Mouse (Mus musculus) lung, embryonic 14.5 days (tissue): ENCODE data around the gene Alpl. TPM values are rescaled to one million over a fixed set of nuclear protein-coding genes. Genes with fewer than 3 reads are reported as not detected.

Experiments used
- ATAC-seq: fragments of 200-750 bp; cut with Nextera tagmentation; 2 replicates; pipeline ENCODE4 v1.8.0; 2017; ENCODE audit warnings: mild to moderate bottlenecking, moderate TSS enrichment, moderate library complexity; ENCODE audit not compliant: insufficient read depth
- DNase-seq: peaks from one replicate; pipeline ENCODE4 v3.0.0-alpha.2; 2015
- H3K27ac ChIP-seq: fragments of 300-500 bp; sonication (generic); 2 replicates; pipeline ENCODE4 v1.5.1; 2014; ENCODE audit warnings: low read depth, mild to moderate bottlenecking, moderate library complexity
- H3K27me3 ChIP-seq: fragments of 300-500 bp; sonication (generic); 2 replicates; pipeline ENCODE4 v1.6.1; 2014; ENCODE audit warnings: low read length, control low read depth; ENCODE audit not compliant: insufficient read depth
- H3K36me3 ChIP-seq: fragments of 300-500 bp; sonication (generic); 2 replicates; pipeline ENCODE4 v1.6.1; 2014; ENCODE audit warnings: control low read depth; ENCODE audit not compliant: insufficient read depth
- H3K4me1 ChIP-seq: fragments of 300-500 bp; sonication (generic); 2 replicates; pipeline ENCODE4 v1.6.1; 2014; ENCODE audit warnings: antibody characterized with exemption, control low read depth; ENCODE audit not compliant: insufficient read depth
- H3K4me2 ChIP-seq: fragments of 300-500 bp; sonication (generic); 2 replicates; pipeline ENCODE4 v1.6.1; 2014; ENCODE audit warnings: mild to moderate bottlenecking
- H3K4me3 ChIP-seq: fragments of 300-500 bp; sonication (generic); 2 replicates; pipeline ENCODE4 v1.5.1; 2014; ENCODE audit warnings: low read depth, low read length
- H3K9ac ChIP-seq: fragments of 300-500 bp; sonication (generic); 2 replicates; pipeline ENCODE4 v1.6.1; 2014
- H3K9me3 ChIP-seq: fragments of 300-500 bp; sonication (generic); 2 replicates; pipeline ENCODE4 v1.6.1; 2016; ENCODE audit warnings: low read depth, low read length, control low read depth
- CTCF ChIP-seq: IDR thresholded peaks from 2 replicates; pipeline ENCODE4 v1.5.1; 2016; ENCODE audit warnings: antibody characterized with exemption, low read depth
- WGBS: fragments of 180-500 bp; shearing (Covaris S2); extraction: QIAGEN DNeasy Blood & Tissue Kit; methylation state at CpG from one replicate; pipeline ENCODE4 v1.1.7; 2014; 5-methylcytosine and 5-hydroxymethylcytosine counted together
- polyA plus RNA-seq: library from polyadenylated mRNA; unstranded; fragments of >200 nt; fragmentation: Nextera tagmentation; extraction: Ambion mirVana; gene quantifications from 2 replicates; pipeline ENCODE4 v1.2.1, GENCODE M21; 2014

The Alpl gene
- polyA plus RNA-seq, 1 experiment from 2014 or later = 4.1 TPM

DNA sequence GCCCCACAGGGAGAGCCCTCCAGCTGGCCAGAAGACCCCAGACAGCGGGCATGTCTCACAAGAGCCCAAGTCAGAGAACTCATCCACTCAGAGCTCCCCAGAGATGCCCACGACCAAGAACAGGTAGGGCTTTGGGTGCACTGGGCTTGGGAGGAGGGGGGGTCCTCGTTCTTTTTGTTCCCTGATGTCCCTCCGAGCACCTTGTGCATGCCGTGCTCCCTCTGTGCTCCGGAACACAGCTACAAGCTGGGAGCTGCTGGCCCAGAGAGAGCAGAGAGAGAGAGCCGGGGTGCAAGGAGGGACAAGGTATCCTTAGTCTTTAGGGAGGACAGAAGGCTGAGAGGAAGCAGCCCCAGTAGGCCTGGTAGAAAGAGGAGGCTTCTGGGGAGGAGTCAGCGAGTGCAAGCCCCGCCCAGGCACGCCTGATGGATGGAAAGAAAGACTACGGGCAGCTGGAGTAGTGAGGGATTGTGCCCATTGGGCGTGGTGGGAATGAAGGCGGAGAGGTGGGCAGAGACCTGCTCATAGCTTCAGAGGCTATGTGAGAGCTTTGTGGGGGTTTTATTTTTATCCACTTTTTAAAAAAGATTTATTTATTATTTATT lies 70.5 kb downstream of the Alpl start:
- no peak overlapping the region for H3K4me2 ChIP-seq
- H3K36me3 ChIP-seq = no peaks in the 10 kb centered on the region
- 68% methylated on average over 13 of the region's 13 CpGs for WGBS
- no peak for TF ChIP-seq CTCF
- peaks cover 46% of the 10 kb centered on the region for H3K27me3 ChIP-seq
- no peak overlapping the region for H3K4me3 ChIP-seq
- no peak for ATAC-seq
- H3K27ac ChIP-seq = no peak overlapping the region
- H3K9ac ChIP-seq = no peak overlapping the region
- DNase-seq = no peak
- H3K4me1 ChIP-seq = no peaks in the 10 kb centered on the region
- no peaks in the 10 kb centered on the region for H3K9me3 ChIP-seq

DNA sequence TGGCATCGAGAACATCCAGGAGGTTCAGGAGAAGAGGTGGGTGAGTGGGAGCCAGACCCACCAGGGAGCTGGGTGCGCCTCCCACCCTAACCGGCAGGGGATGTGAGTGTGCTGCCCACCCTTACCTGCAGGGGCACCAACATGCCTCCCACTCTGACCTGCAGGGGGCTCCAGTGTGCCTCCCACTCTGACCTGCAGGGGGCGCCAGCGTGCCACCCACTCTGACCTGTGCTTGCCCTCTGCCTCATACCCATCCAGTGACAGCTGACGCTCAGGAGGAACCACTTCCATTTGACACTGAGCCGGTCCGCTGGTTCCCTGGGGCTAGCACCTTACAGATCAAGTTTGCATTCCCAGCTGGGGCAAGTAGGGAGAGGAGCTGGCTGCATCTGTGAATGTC lies 71.4 kb downstream of the Alpl start:
- peak; percentile 97 for TF ChIP-seq CTCF
- Histone ChIP-seq H3K4me1 (no peaks in the 10 kb centered on the region), H3K9ac (no peak overlapping the region), H3K9me3 (no peaks in the 10 kb centered on the region), H3K4me3 (no peak overlapping the region), H3K27ac (no peak overlapping the region), H3K4me2 (no peak overlapping the region), H3K36me3 (no peaks in the 10 kb centered on the region), H3K27me3 (peaks cover 45% of the 10 kb centered on the region)
- WGBS = 41% methylated on average over 8 of the region's 8 CpGs
- ATAC-seq (no peak), DNase-seq (no peak)

DNA sequence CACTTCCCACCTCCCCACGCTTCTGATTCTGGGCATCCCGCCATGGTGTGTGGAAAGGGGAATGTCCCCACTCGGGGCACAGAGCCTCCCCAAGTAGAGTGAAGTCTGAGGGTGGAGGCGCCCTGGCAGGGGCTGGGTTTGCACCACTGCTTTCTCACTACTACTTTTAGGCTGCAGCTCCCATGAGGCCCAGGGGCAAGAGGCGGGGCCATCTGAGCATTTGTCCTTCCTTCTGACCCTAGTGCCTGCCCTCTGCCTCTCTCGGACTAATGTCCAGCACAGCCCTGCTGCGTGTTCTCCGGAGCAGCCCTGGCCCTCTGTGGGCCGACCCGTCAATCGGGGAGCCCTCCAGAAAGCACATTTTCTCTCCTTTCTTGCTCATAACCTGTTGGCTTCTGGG lies 72.0 kb downstream of the Alpl start:
- no peak for TF ChIP-seq CTCF
- Histone ChIP-seq H3K36me3 (no peaks in the 10 kb centered on the region), H3K27ac (no peak overlapping the region), H3K4me2 (peak overlapping the region; percentile 33), H3K4me1 (peaks cover 4% of the 10 kb centered on the region; the same call in 1 of the 2 replicates), H3K9me3 (no peaks in the 10 kb centered on the region), H3K4me3 (no peak overlapping the region), H3K9ac (no peak overlapping the region), H3K27me3 (peaks cover 39% of the 10 kb centered on the region)
- WGBS = 45% methylated on average over 11 of the region's 11 CpGs
- DNase-seq = no peak
- no peak for ATAC-seq

DNA sequence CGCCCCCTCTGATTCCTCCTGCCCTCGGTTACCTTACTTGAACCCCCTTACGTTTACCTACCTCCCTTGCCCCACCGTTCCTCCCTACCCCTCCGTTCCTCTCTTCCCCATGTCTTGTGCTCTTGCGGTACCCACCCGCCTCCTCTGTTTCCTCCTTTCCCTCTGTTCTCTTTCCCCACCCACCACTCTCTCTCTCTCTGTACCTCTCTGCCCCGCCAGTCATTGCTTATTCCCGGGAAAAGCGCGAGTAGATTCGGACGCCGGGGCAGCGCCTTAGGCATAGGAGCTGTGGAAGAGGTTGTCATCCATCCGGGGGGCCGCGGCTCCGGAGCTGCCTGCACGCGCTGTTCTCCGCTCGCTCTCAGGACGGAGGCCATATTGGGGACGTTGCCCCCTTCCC lies 72.7 kb downstream of the Alpl start:
- Histone ChIP-seq H3K27me3 (peaks cover 33% of the 10 kb centered on the region), H3K9ac (no peak overlapping the region), H3K4me1 (peaks cover 5% of the 10 kb centered on the region; the same call in 1 of the 2 replicates), H3K4me2 (peak overlapping the region; percentile 33), H3K9me3 (no peaks in the 10 kb centered on the region), H3K4me3 (0 out of 2 replicates have a peak overlapping the region, but pooled peaks have one; percentile 4), H3K36me3 (no peaks in the 10 kb centered on the region), H3K27ac (no peak overlapping the region)
- no peak for DNase-seq
- ATAC-seq = no peak
- TF ChIP-seq CTCF = no peak
- 35% methylated on average over 25 of the region's 25 CpGs for WGBS

DNA sequence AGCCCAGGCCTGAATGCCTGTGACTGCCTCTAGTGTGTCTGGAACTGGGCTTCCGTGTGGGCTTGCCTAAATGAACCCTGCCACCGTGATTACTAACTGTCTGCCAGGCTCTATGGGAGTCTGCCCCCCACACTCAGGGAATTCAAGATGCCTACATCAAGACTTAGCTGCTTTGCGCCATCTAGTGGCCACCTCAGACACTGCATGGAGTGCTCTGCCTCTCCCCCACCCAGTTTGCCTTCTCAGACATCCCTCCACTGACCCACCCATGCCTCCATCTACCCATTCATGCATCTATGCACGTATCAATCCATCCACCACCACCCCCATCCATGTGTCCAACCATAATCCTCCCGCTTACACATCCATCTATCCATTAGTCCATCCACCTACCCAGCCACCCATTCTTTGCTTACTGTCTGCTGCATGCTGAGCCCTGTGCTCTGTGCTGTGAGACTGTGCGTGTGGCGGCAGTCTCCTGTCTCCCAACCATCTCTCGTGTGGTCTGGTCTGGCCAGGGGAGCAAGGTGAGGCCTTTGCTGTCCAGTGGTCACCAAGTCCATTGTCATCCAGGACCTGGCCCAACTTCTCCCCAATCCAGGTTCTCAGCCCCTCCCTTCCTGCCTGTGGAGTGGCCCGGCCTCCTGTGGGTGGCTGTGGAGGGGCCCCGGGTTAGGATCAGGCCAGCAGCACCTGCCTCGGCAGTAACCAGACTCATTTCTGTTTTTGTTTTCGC lies 73.3 kb downstream of the Alpl start:
- ATAC-seq (peak; percentile 28; the same call in 1 of the 2 replicates), DNase-seq (peak; percentile 90)
- no peak overlapping the region for H3K9ac ChIP-seq
- peaks cover 5% of the 10 kb centered on the region; the same call in 1 of the 2 replicates for H3K4me1 ChIP-seq
- peaks cover 26% of the 10 kb centered on the region for H3K27me3 ChIP-seq
- no peak overlapping the region for H3K4me2 ChIP-seq
- peak; percentile 98 for TF ChIP-seq CTCF
- 25% methylated on average over 12 of the region's 12 CpGs for WGBS
- no peak overlapping the region for H3K27ac ChIP-seq
- no peak overlapping the region for H3K4me3 ChIP-seq
- H3K36me3 ChIP-seq = no peaks in the 10 kb centered on the region
- H3K9me3 ChIP-seq = no peaks in the 10 kb centered on the region

DNA sequence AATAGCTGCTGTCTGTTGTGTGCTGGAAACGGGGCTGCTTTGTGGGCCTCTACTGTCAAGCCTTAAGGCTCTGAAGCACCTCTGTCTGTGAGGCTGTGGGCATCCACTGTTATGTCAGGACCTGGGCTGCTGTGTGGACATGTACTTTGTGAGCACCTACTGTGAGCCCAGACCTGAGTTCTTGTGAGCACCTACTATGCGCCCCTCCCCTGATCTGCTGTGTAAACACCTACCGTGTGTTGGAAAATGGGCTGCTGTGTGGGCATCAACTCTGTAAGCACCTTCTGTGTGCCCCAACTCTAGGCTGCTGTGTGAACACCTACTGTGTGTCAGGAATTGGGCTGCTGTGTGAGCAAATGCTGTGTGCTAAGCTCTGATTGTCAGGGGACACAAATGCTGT lies 74.0 kb downstream of the Alpl start:
- no peaks in the 10 kb centered on the region for H3K9me3 ChIP-seq
- H3K4me2 ChIP-seq = no peak overlapping the region
- peaks cover 20% of the 10 kb centered on the region for H3K27me3 ChIP-seq
- DNase-seq = no peak
- H3K4me1 ChIP-seq = peaks cover 5% of the 10 kb centered on the region; the same call in 1 of the 2 replicates
- 77% methylated on average over 3 of the region's 3 CpGs for WGBS
- no peak for ATAC-seq
- TF ChIP-seq CTCF = no peak
- no peaks in the 10 kb centered on the region for H3K36me3 ChIP-seq
- no peak overlapping the region for H3K9ac ChIP-seq
- H3K4me3 ChIP-seq = no peak overlapping the region
- H3K27ac ChIP-seq = no peak overlapping the region

DNA sequence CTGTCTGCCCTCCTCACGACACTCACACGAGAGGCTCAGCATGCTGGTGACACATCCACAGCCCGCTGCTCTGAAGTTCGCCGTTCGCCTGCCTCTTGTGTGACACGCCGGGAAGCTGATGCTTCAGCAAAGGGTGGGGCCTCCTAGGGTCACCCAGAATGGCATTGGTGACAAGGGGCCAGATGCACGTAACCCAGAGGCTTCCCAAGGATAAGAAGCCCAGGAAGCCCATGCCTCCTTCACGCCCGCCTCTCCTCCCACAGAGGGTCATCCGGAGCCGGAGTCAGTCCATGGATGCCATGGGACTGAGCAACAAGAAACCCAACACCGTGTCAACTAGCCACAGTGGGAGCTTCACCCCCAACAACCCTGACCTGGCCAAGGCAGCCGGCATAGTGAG lies 74.6 kb downstream of the Alpl start:
- ATAC-seq (no peak), DNase-seq (no peak)
- 83% methylated on average over 15 of the region's 15 CpGs for WGBS
- no peak for TF ChIP-seq CTCF
- Histone ChIP-seq H3K4me1 (peaks cover 5% of the 10 kb centered on the region; the same call in 1 of the 2 replicates), H3K36me3 (no peaks in the 10 kb centered on the region), H3K27ac (no peak overlapping the region), H3K4me3 (no peak overlapping the region), H3K4me2 (no peak overlapping the region), H3K27me3 (peaks cover 20% of the 10 kb centered on the region), H3K9ac (no peak overlapping the region), H3K9me3 (no peaks in the 10 kb centered on the region)
